Mouse (Mus musculus): Measurements from ENCODE around the gene Gm28845. TPM values are rescaled to one million over a fixed set of nuclear protein-coding genes. Genes with fewer than 3 reads are reported as not detected.
"Not testable (repeated sequence)": the region's sequence is repeated elsewhere in the genome, so short reads cannot be mapped to it uniquely, and the experiment has no call there.

Gene Gm28845
- polyA plus RNA-seq, 2 experiments = not detected

GRCm38 (mm10) chr1:65051696-65052095, 67.7 kb downstream of the Gm28845 start:
- no peak overlapping the region for H3K27ac ChIP-seq
- H3K4me1 ChIP-seq (replicated peaks; ENCODE audit: control insufficient read depth in 2 of 2, insufficient read depth in 2 of 2, low read length in 1 of 2) = no peaks in the 10 kb centered on the region
- no peaks in the 10 kb centered on the region for H3K36me3 ChIP-seq (replicated peaks; ENCODE audit: control insufficient read depth, insufficient read depth, low read depth)
- TF ChIP-seq CTCF (IDR thresholded peaks at IDR 0.05; ENCODE audit: low read depth) (no peak), EP300 (IDR thresholded peaks at IDR 0.05; ENCODE audit: low read depth) (no peak)
- DNase-seq (ENCODE audit: low read depth in 3 of 3, low spot score in 3 of 3) (no peak), ATAC-seq (ENCODE audit: insufficient read depth) (no peak)
- 57% methylated on average over 7 of the region's 7 CpGs for WGBS (ENCODE audit: insufficient replicate concordance)
- H3K9me3 ChIP-seq (ENCODE audit: control insufficient read depth, low read length) = no peaks in the 10 kb centered on the region
- H3K9ac ChIP-seq (replicated peaks) = no peak overlapping the region
- H3K4me2 ChIP-seq (ENCODE audit: low read depth) = no peak overlapping the region
- no peak overlapping the region for H3K4me3 ChIP-seq (ENCODE audit: insufficient read depth in 1 of 2, low read depth in 2 of 2, low read length in 2 of 2)
- H3K27me3 ChIP-seq (ENCODE audit: control insufficient read depth, insufficient read depth, low read length) = no peaks in the 10 kb centered on the region

GRCm38 (mm10) chr1:65050952-65051351, 68.4 kb downstream of the Gm28845 start, which contains the start of gene Cryge:
TSS of gene Cryge (minus strand) at chr1:65051149.
- WGBS (ENCODE audit: insufficient replicate concordance) = 82% methylated on average over 10 of the region's 12 CpGs
- not testable (repeated sequence) for ATAC-seq (ENCODE audit: insufficient read depth); DNase-seq (ENCODE audit: low read depth in 3 of 3, low spot score in 3 of 3)

More at GRCm38 (mm10) chr1:65050952-65051351, 68.4 kb downstream of the Gm28845 start, which contains the start of gene Cryge:
- not testable (repeated sequence) for H3K36me3 ChIP-seq (replicated peaks; ENCODE audit: control insufficient read depth, insufficient read depth, low read depth); H3K9ac ChIP-seq (replicated peaks); H3K4me1 ChIP-seq (replicated peaks; ENCODE audit: control insufficient read depth in 2 of 2, insufficient read depth in 2 of 2, low read length in 1 of 2); H3K4me2 ChIP-seq (ENCODE audit: low read depth); H3K9me3 ChIP-seq (ENCODE audit: control insufficient read depth, low read length); H3K27ac ChIP-seq; H3K27me3 ChIP-seq (ENCODE audit: control insufficient read depth, insufficient read depth, low read length); H3K4me3 ChIP-seq (ENCODE audit: insufficient read depth in 1 of 2, low read depth in 2 of 2, low read length in 2 of 2)

Other genes with a start within 250 kb of the Gm28845 start
- 0.61 and 0.63 TPM in 2 replicates for gene Plekhm3, start 162.7 kb downstream of the Gm28845 start, polyA plus RNA-seq (2012; rRNA removed)
- 0.58 and 1.1 TPM in 2 replicates for gene Plekhm3, start 162.7 kb downstream of the Gm28845 start, polyA plus RNA-seq (2014; fragmentation: Nextera tagmentation; extraction: Ambion mirVana)
- gene Akr1cl, start 86.8 kb downstream of the Gm28845 start, polyA plus RNA-seq (2012; rRNA removed) = 0.02 TPM in 1 of 2 replicates, not detected in the other
- gene Akr1cl, start 86.8 kb downstream of the Gm28845 start, polyA plus RNA-seq (2014; fragmentation: Nextera tagmentation; extraction: Ambion mirVana) = not detected in 2 replicates
- gene Cryge, start 68.4 kb downstream of the Gm28845 start, polyA plus RNA-seq (2012; rRNA removed) = not detected in 2 replicates
- not detected in 2 replicates for gene Cryge, start 68.4 kb downstream of the Gm28845 start, polyA plus RNA-seq (2014; fragmentation: Nextera tagmentation; extraction: Ambion mirVana)
- gene Crygd, start 56.1 kb downstream of the Gm28845 start, polyA plus RNA-seq (2012; rRNA removed) = not detected in 2 replicates
- gene Crygd, start 56.1 kb downstream of the Gm28845 start, polyA plus RNA-seq (2014; fragmentation: Nextera tagmentation; extraction: Ambion mirVana) = not detected in 2 replicates
- not detected in 2 replicates for gene Crygc, start 45.9 kb downstream of the Gm28845 start, polyA plus RNA-seq (2012; rRNA removed)
- not detected in 2 replicates for gene Crygc, start 45.9 kb downstream of the Gm28845 start, polyA plus RNA-seq (2014; fragmentation: Nextera tagmentation; extraction: Ambion mirVana)
- not detected in 2 replicates for gene Crygb, start 37.3 kb downstream of the Gm28845 start, polyA plus RNA-seq (2012; rRNA removed)
- gene Crygb, start 37.3 kb downstream of the Gm28845 start, polyA plus RNA-seq (2014; fragmentation: Nextera tagmentation; extraction: Ambion mirVana) = not detected in 2 replicates
- gene Cryga, start 16.2 kb downstream of the Gm28845 start, polyA plus RNA-seq (2012; rRNA removed) = not detected in 2 replicates
- gene Cryga, start 16.2 kb downstream of the Gm28845 start, polyA plus RNA-seq (2014; fragmentation: Nextera tagmentation; extraction: Ambion mirVana) = not detected in 2 replicates
- 0.10 and 0.13 TPM in 2 replicates for gene D630023F18Rik, start 3.7 kb upstream of the Gm28845 start, polyA plus RNA-seq (2012; rRNA removed)
- gene D630023F18Rik, start 3.7 kb upstream of the Gm28845 start, polyA plus RNA-seq (2014; fragmentation: Nextera tagmentation; extraction: Ambion mirVana) = 0.08 and 0.18 TPM in 2 replicates
- 24.7 and 34.6 TPM in 2 replicates for gene Idh1, start 66.9 kb upstream of the Gm28845 start, polyA plus RNA-seq (2012; rRNA removed)
- gene Idh1, start 66.9 kb upstream of the Gm28845 start, polyA plus RNA-seq (2014; fragmentation: Nextera tagmentation; extraction: Ambion mirVana) = 96.0 and 99.7 TPM in 2 replicates
- gene Pikfyve, start 67.1 kb upstream of the Gm28845 start, polyA plus RNA-seq (2012; rRNA removed) = 1.6 and 2.6 TPM in 2 replicates
- gene Pikfyve, start 67.1 kb upstream of the Gm28845 start, polyA plus RNA-seq (2014; fragmentation: Nextera tagmentation; extraction: Ambion mirVana) = 4.9 and 5.1 TPM in 2 replicates
- not detected in 2 replicates for gene Pth2r, start 162.5 kb upstream of the Gm28845 start, polyA plus RNA-seq (2012; rRNA removed)
- 0.08 TPM in 1 of 2 replicates, not detected in the other for gene Pth2r, start 162.5 kb upstream of the Gm28845 start, polyA plus RNA-seq (2014; fragmentation: Nextera tagmentation; extraction: Ambion mirVana)

Measured in liver, embryonic 14.5 days (tissue).